Mouse (Mus musculus) cerebellum, adult 9-11 months (tissue): ENCODE results near the gene Add3.
A peak's percentile ranks its signal among the peaks of the same experiment; 100 is the strongest.

Source experiments
- DNase-seq: peaks from one replicate; pipeline ENCODE4 v3.0.0; 2022

The Add3 gene

DNA sequence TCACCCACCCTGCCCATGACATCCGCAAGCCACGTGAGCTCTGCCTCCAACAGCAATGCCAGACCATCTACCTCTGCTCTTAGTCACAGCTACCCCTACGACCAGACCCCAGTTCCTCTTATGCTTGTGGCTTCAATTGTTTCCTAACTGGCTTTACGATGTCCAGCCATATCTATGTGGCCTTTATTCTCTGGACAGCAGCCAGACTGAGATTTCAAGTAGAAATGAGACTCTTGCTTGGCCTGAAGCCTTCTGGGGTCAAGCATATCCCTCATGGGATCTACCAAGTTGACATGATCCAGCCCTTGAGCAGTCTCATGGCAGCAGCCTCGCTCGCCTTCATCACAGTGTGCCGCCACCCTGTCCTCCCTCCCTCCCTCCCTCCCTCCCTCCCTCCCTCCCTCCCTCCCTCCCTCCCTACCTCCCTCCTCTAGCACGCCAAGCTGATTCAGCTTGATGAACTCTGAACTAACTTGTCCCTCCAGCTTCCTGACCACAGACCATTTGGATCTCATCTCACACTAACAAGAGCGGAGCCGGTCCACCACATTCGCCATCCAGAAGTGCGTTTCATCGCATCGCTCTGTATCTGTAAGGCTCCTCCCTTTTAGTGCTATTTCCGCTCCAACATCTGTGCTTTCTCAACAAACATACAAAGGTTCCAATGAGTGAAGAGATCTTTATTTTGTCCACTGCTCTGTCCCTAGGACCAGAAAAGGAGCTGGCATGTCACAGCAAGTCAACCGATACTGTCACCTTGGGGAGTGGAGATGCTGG lies 9.7 kb upstream of the Add3 start:
- no peak for DNase-seq

DNA sequence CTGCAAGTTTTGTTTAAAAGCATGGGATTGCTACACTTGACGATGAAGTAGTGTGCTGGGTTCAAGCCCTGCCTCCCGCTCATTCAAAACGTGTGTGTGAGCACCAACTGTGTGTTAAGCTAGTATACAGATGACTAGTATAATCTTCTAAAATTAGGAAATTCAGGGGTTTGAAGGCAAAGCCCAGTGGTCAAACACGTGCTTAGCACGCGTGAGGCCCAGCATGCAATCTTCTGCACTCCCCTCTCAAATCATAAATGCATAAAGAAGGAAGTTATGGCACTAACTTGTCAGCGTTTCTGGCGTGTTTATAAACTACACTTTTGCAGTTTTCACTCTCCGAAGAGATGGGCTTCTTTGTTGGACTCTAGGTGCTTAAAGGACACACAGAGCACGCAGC lies 7.8 kb upstream of the Add3 start:
- DNase-seq: no peak

GRCm38 (mm10) chr19:53136336-53137090 lies 3.7 kb upstream of the Add3 start:
- no peak for DNase-seq

GRCm38 (mm10) chr19:53137116-53137670 lies 3.0 kb upstream of the Add3 start:
- DNase-seq: no peak

- DNase-seq: no peak
Measured at GRCm38 (mm10) chr19:53140804-53141250, 584 bp downstream of the Add3 start.

- DNase-seq: peak; percentile 82
Measured at GRCm38 (mm10) chr19:53141251-53142072, 1.2 kb downstream of the Add3 start.

DNA sequence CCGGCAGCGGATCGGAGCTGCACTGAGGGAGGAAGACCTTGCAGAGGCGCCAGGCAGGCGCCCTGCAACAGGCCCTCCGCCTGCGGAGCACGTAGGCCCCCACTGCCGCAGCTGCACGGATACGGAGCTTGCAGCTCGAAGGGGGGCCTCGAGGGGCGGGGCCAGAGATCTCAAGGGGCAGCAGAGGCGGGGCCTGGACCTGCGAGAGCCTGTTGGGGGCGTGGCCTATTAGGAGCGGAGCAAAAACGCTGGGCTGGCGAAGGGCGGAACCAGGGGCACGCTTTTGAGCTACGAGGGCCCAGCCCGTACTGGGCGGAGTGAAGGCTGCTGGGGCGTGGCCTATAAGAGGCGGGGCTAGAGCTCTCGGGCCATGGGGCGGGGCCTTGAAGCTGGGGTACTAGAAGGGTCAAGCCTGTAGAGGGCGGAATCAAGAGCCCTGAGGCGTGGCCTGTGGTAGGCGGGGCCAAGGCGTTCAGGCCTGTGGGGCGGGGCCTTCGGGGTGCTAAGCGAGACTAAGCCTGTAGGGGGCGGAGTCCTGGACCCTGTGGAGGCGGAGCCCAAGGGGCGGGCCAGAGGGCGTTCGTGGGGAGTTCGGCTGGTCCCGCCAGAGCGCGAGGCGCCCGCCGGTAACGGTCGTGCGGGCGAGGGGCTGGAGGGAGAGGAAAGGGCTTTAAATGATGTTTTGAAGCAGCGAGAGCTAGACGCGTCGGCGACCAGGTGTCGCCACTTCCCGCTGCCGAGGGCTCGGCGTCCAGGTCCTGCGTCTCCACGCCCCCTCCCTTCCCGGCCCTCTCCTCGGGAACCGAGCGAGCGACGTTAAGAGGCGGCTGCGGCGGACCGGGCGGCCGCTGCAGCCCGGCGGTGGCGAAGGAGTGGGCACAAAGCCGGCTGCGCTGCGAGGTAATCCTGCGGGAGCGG lies 2.2 kb downstream of the Add3 start:
- DNase-seq: peak; percentile 100

- peak; percentile 70 for DNase-seq
Measured at GRCm38 (mm10) chr19:53143108-53143971, 3.1 kb downstream of the Add3 start.

DNA sequence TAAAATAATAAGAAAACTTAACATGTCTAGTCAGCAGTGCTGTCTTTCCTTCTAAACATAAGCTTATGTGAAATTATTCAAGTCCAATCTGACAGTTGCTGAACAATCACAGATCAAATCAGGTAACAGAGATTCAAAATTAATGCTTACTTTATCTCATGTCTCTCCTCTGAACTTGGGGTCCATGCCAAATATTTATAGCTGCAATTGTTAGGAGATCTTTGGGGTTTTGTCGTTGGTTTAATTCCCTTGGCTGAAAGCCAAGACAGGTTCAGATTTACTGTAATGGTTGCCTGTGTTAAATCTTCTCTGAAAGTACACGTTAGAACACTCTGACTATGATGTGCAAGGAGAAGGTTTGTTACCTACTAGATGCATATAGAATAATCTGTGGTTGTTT lies 4.8 kb downstream of the Add3 start:
- DNase-seq: no peak

- DNase-seq: no peak
Measured at GRCm38 (mm10) chr19:53149381-53149780, 9.1 kb downstream of the Add3 start.

- no peak for DNase-seq
Measured at GRCm38 (mm10) chr19:53152451-53152850, 12.2 kb downstream of the Add3 start.

- no peak for DNase-seq
Measured at GRCm38 (mm10) chr19:53153096-53153495, 12.9 kb downstream of the Add3 start.

DNA sequence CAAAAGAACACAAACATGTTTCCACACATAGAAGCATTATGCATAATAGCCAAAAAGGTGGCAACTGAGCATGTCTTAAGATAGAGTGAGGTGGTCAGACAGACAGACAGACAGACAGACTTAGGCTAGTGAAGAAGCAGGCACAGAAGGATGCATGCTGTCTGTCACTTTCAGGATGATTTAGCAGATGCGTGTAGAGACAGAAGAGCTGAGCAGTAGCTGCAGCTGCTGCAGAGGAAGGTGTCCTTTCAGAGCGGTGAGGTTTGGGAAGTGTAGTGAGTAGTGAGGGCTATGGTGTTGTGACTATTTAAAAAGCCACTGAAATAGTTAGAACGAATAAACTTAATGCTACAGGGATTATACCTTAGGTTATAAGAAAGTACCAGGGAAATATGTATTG lies 13.9 kb downstream of the Add3 start:
- no peak for DNase-seq

DNA sequence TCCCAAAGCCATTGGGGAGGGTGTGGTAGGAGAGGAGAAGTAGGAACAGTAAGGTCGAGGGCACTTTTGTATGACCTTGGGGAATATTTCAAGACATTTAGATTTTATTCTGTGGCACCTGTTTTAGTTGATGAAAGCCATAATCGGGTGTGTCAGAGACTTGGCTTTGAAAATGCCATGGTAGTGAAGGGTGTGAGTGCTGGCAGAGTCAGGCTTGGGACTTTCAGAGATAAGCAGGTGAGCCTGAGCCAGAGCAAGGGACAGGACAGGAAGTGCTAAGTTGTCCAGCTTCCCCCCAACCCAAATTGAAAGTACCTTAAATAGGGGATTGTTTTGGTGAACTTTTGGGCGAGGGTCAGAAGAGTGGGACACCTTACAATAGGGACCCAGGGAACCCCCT lies 16.1 kb downstream of the Add3 start:
- DNase-seq: no peak

DNA sequence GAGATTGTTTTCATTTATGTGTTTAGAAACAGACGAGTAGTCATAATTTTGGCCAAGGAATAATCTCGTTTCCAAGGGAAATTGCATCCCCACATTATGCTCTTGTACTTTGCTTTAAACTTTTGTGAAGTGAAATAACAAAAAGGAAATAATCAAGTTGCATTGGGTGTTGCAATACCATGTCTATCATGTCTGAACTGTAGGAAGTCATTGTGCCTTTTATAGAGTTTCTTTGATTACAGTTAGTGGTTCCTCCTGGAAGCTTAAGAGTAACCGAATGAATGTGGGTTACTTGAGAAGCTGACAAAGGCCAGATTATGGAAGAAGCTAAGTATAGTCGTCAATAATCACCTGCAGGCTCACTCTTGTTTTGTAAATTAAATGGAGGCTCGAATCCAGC lies 16.9 kb downstream of the Add3 start:
- DNase-seq: no peak

- DNase-seq: no peak
Measured at GRCm38 (mm10) chr19:53159351-53159750, 19.1 kb downstream of the Add3 start.

GRCm38 (mm10) chr19:53162927-53163326 lies 22.7 kb downstream of the Add3 start:
- no peak for DNase-seq

DNA sequence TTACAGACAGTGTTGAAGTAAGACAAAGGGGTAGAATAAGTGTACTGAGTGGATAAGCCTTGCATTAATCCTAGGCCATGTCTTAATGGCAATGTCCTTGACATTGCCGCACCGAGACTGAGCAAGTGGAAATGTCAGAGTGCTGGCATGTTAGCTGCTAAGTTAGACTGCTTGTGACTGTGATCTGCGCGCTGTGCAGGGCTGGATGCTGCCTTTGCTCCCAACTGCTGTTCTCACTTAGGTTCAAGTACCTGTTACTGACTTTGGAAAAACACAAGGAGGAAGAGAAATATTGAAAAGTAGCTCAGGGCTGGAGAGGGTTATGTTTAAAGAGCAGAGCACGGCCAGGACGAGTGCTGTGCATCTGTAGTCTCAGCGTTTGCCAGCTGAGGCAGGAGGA lies 24.4 kb downstream of the Add3 start:
- no peak for DNase-seq

- DNase-seq: peak; percentile 70
Measured at GRCm38 (mm10) chr19:53165305-53166240, 25.3 kb downstream of the Add3 start.

DNA sequence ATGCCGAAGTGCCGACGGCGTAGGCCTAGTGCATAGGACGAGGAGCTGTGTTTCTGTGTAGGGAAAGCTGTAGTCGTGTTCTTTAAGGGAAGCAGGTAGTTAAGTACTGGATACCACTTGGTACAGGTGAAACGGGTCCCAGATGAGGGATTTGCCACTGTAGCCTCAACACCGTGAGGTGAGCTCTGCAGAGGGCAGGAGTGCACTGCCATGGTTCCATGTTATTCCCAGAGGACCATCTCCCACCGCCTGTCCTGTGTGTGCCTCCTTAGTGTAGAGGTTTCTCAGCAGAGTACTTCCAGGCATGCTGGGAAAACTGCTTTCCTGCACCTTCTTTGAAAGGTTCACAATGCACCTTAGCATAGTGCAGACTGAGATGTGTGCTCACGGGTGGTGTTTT lies 26.1 kb downstream of the Add3 start:
- DNase-seq: no peak
